Mouse (Mus musculus): ENCODE data around the gene Acly. TPM values are rescaled to one million over a fixed set of nuclear protein-coding genes. Genes with fewer than 3 reads are reported as not detected.
A peak's percentile ranks its signal among the peaks of the same experiment; 100 is the strongest.

Acly gene
- polyA plus RNA-seq, 1 experiment, result 232 TPM

- Histone ChIP-seq H3K9me3 (replicated peaks; ENCODE audit: control insufficient read depth, insufficient read depth, low read length, poor library complexity, severe bottlenecking) (no peaks in the 10 kb centered on the region), H3K36me3 (ENCODE audit: control insufficient read depth, insufficient read depth, low read length, poor library complexity, severe bottlenecking) (peaks cover 84% of the 10 kb centered on the region), H3K9ac (ENCODE audit: low read depth, poor library complexity, severe bottlenecking) (no peak overlapping the region), H3K4me1 (ENCODE audit: control insufficient read depth, insufficient read depth, low read length) (no peaks in the 10 kb centered on the region), H3K4me3 (ENCODE audit: low read depth, low read length) (no peak overlapping the region), H3K27me3 (ENCODE audit: control insufficient read depth, insufficient read depth, low read length, poor library complexity, severe bottlenecking) (no peaks in the 10 kb centered on the region), H3K27ac (ENCODE audit: insufficient read depth, low read length) (no peak overlapping the region)
- TF ChIP-seq POLR2A (IDR thresholded peaks at IDR 0.05; ENCODE audit: insufficient read depth, low read length), result no peak
- no peak for TF ChIP-seq CTCF (IDR thresholded peaks at IDR 0.05; ENCODE audit: low read depth, low read length)
- TF ChIP-seq EP300 (IDR thresholded peaks at IDR 0.05; ENCODE audit: insufficient read depth, low read depth, low read length), result no peak
These were observed 41.8 kb downstream of the Acly start for GRCm38 (mm10) chr11:100485801-100486538.

DNA sequence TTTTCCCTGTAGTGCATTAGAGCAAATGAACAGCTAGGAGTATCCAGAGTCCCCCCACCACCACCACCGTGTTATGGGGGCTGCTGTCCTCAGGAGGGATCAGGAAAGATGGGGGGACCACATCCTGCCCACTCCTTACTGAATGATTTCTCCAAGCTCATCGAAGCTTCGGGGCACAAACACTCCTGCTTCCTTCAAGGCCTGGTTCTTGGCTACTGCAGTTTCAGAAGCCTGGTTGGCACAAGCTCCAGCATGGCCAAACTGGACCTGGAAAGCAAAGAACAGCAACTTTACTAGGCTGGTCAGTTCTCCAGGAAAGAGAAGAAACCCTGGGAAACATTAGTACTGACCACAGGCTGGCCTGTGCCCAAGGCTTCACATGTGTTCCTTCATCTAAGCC, 43.3 kb downstream of the Acly start:
- Histone ChIP-seq H3K27me3 (ENCODE audit: control insufficient read depth, insufficient read depth, low read length, poor library complexity, severe bottlenecking) (no peaks in the 10 kb centered on the region), H3K36me3 (ENCODE audit: control insufficient read depth, insufficient read depth, low read length, poor library complexity, severe bottlenecking) (peaks cover 86% of the 10 kb centered on the region), H3K4me1 (ENCODE audit: control insufficient read depth, insufficient read depth, low read length) (no peaks in the 10 kb centered on the region), H3K9ac (ENCODE audit: low read depth, poor library complexity, severe bottlenecking) (no peak overlapping the region), H3K27ac (ENCODE audit: insufficient read depth, low read length) (no peak overlapping the region), H3K9me3 (replicated peaks; ENCODE audit: control insufficient read depth, insufficient read depth, low read length, poor library complexity, severe bottlenecking) (no peaks in the 10 kb centered on the region), H3K4me3 (ENCODE audit: low read depth, low read length) (no peak overlapping the region)
- TF ChIP-seq POLR2A (IDR thresholded peaks at IDR 0.05; ENCODE audit: insufficient read depth, low read length) (no peak), CTCF (IDR thresholded peaks at IDR 0.05; ENCODE audit: low read depth, low read length) (no peak), EP300 (IDR thresholded peaks at IDR 0.05; ENCODE audit: insufficient read depth, low read depth, low read length) (no peak)

DNA sequence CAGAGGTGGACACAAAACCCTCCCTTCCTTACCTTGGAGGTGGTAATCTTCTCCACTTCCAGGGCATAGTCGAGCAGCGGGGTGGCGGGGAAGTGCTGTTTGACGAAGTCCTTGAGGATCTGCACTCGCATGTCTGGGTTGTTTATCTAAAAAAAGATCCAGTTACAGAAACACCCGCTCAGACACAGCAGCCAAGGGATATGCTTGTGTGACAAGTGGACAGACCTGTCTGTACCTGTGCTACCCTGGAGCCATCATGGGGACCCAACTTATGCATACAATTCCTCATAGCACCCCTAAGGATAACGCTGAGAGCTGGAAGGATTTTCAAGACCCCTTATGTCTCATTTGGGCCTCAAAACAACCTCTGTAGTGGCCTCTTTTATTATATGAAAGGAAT, 48.6 kb downstream of the Acly start:
- no peak overlapping the region for H3K9ac ChIP-seq (ENCODE audit: low read depth, poor library complexity, severe bottlenecking)

GRCm38 (mm10) chr11:100476281-100476680, 51.5 kb downstream of the Acly start:
- no peaks in the 10 kb centered on the region for H3K4me1 ChIP-seq (ENCODE audit: control insufficient read depth, insufficient read depth, low read length)
- no peak overlapping the region for H3K27ac ChIP-seq (ENCODE audit: insufficient read depth, low read length)
- H3K4me3 ChIP-seq (ENCODE audit: low read depth, low read length), result no peak overlapping the region
- TF ChIP-seq EP300 (IDR thresholded peaks at IDR 0.05; ENCODE audit: insufficient read depth, low read depth, low read length) (no peak), CTCF (IDR thresholded peaks at IDR 0.05; ENCODE audit: low read depth, low read length) (no peak), POLR2A (IDR thresholded peaks at IDR 0.05; ENCODE audit: insufficient read depth, low read length) (no peak)
- H3K9me3 ChIP-seq (replicated peaks; ENCODE audit: control insufficient read depth, insufficient read depth, low read length, poor library complexity, severe bottlenecking), result no peaks in the 10 kb centered on the region
- no peaks in the 10 kb centered on the region for H3K27me3 ChIP-seq (ENCODE audit: control insufficient read depth, insufficient read depth, low read length, poor library complexity, severe bottlenecking)
- H3K36me3 ChIP-seq (ENCODE audit: control insufficient read depth, insufficient read depth, low read length, poor library complexity, severe bottlenecking), result peaks cover 48% of the 10 kb centered on the region
- H3K9ac ChIP-seq (ENCODE audit: low read depth, poor library complexity, severe bottlenecking), result no peak overlapping the region

More for the DNA sequence above, 48.6 kb downstream of the Acly start:
- TF ChIP-seq POLR2A (IDR thresholded peaks at IDR 0.05; ENCODE audit: insufficient read depth, low read length) (no peak), EP300 (IDR thresholded peaks at IDR 0.05; ENCODE audit: insufficient read depth, low read depth, low read length) (no peak), CTCF (IDR thresholded peaks at IDR 0.05; ENCODE audit: low read depth, low read length) (no peak)
- Histone ChIP-seq H3K27me3 (ENCODE audit: control insufficient read depth, insufficient read depth, low read length, poor library complexity, severe bottlenecking) (no peaks in the 10 kb centered on the region), H3K4me3 (ENCODE audit: low read depth, low read length) (no peak overlapping the region), H3K4me1 (ENCODE audit: control insufficient read depth, insufficient read depth, low read length) (no peaks in the 10 kb centered on the region), H3K36me3 (ENCODE audit: control insufficient read depth, insufficient read depth, low read length, poor library complexity, severe bottlenecking) (peaks cover 75% of the 10 kb centered on the region), H3K9me3 (replicated peaks; ENCODE audit: control insufficient read depth, insufficient read depth, low read length, poor library complexity, severe bottlenecking) (no peaks in the 10 kb centered on the region), H3K27ac (ENCODE audit: insufficient read depth, low read length) (no peak overlapping the region)

DNA sequence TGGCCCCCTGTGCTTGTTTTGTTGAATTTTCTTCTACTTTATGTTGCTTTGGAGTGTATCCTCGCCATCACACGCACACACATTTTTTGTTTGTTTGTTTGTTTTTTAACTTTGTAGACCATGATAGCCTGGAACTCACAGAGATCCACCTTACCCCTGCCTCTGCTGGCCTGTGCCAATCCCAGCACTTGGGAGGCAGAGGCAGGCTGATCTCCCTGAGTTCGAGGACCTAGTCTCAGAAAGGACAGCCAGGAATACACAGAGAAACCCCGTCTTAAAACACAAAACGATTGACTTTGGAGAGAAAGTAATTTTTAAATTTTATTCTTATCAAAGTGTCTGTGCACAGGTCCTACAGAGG, 54.9 kb downstream of the Acly start:
- peak overlapping the region; percentile 28; the same call in 1 of the 2 replicates for H3K4me3 ChIP-seq (ENCODE audit: low read depth, low read length)
- TF ChIP-seq CTCF (IDR thresholded peaks at IDR 0.05; ENCODE audit: low read depth, low read length) (no peak), EP300 (IDR thresholded peaks at IDR 0.05; ENCODE audit: insufficient read depth, low read depth, low read length) (no peak), POLR2A (IDR thresholded peaks at IDR 0.05; ENCODE audit: insufficient read depth, low read length) (no peak)
- H3K4me1 ChIP-seq (ENCODE audit: control insufficient read depth, insufficient read depth, low read length), result no peaks in the 10 kb centered on the region
- no peaks in the 10 kb centered on the region for H3K27me3 ChIP-seq (ENCODE audit: control insufficient read depth, insufficient read depth, low read length, poor library complexity, severe bottlenecking)
- H3K9me3 ChIP-seq (replicated peaks; ENCODE audit: control insufficient read depth, insufficient read depth, low read length, poor library complexity, severe bottlenecking), result no peaks in the 10 kb centered on the region
- H3K27ac ChIP-seq (ENCODE audit: insufficient read depth, low read length), result peak overlapping the region; percentile 37; the same call in 1 of the 2 replicates
- no peak overlapping the region for H3K9ac ChIP-seq (ENCODE audit: low read depth, poor library complexity, severe bottlenecking)
- peaks cover 26% of the 10 kb centered on the region for H3K36me3 ChIP-seq (ENCODE audit: control insufficient read depth, insufficient read depth, low read length, poor library complexity, severe bottlenecking)

- Histone ChIP-seq H3K36me3 (ENCODE audit: control insufficient read depth, insufficient read depth, low read length, poor library complexity, severe bottlenecking) (peaks cover 23% of the 10 kb centered on the region), H3K4me3 (ENCODE audit: low read depth, low read length) (peak within 1 kb of the TSS; percentile 92), H3K27me3 (ENCODE audit: control insufficient read depth, insufficient read depth, low read length, poor library complexity, severe bottlenecking) (no peaks in the 10 kb centered on the region), H3K27ac (ENCODE audit: insufficient read depth, low read length) (peak within 1 kb of the TSS; percentile 37; the same call in 1 of the 2 replicates), H3K9ac (ENCODE audit: low read depth, poor library complexity, severe bottlenecking) (peak within 1 kb of the TSS; percentile 85), H3K9me3 (replicated peaks; ENCODE audit: control insufficient read depth, insufficient read depth, low read length, poor library complexity, severe bottlenecking) (no peaks in the 10 kb centered on the region), H3K4me1 (ENCODE audit: control insufficient read depth, insufficient read depth, low read length) (no peaks in the 10 kb centered on the region)
- no peak for TF ChIP-seq EP300 (IDR thresholded peaks at IDR 0.05; ENCODE audit: insufficient read depth, low read depth, low read length)
- TF ChIP-seq CTCF (IDR thresholded peaks at IDR 0.05; ENCODE audit: low read depth, low read length), result peak; percentile 79
- peak; percentile 73 for TF ChIP-seq POLR2A (IDR thresholded peaks at IDR 0.05; ENCODE audit: insufficient read depth, low read length)
These were observed 55.4 kb downstream of the Acly start, which contains the start of gene Klhl11 for GRCm38 (mm10) chr11:100472197-100472934. TSS of gene Klhl11 (minus strand) at chr11:100472741.
